Mouse (Mus musculus): ENCODE measurements around the gene Sh2d3c.

DNA sequence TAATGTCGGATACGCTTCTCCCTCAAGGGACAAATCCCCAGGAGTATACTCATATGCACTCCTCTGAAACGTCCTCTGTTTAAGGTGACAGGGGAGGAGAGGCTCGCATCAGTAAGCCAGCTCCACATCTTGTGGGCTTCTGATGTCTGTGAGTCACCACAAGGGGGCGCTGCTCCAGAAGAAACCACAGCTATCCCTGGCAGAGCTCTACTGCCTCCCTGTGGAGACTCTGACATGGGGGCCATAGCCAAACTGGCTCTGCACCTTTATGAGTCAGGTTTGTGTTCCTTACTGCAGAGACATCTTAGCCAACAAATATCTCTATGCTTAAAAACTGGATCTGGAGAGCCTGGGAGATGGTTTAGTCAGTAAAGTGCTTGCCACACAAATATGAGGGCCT, 31.4 kb upstream of the Sh2d3c start:
- TF ChIP-seq POLR2A (IDR thresholded peaks at IDR 0.05; ENCODE audit: insufficient read length, low read depth), result no peak
- TF ChIP-seq CEBPB (IDR thresholded peaks at IDR 0.05; ENCODE audit: insufficient read depth, poor library complexity, severe bottlenecking), result no peak
- no peak for TF ChIP-seq MAX (IDR thresholded peaks at IDR 0.05; ENCODE audit: low read depth)
- TF ChIP-seq E2F4 (IDR thresholded peaks at IDR 0.05; ENCODE audit: insufficient read depth), result no peak
- TF ChIP-seq USF1 (IDR thresholded peaks at IDR 0.05; ENCODE audit: low read depth), result no peak
- no peak for TF ChIP-seq SRF (IDR thresholded peaks at IDR 0.05; ENCODE audit: control insufficient read depth, insufficient read length, low read depth)
- no peak for TF ChIP-seq POLR2AphosphoS2 (IDR thresholded peaks at IDR 0.05; ENCODE audit: insufficient read length, low read depth)
- no peak for TF ChIP-seq TCF12 (IDR thresholded peaks at IDR 0.05; ENCODE audit: insufficient read depth, poor library complexity, severe bottlenecking)

Data from myocyte (in vitro differentiated cells).